Mouse (Mus musculus) thymus, postnatal 10 days (tissue): ENCODE results near the gene Fbxo4.

Experiments used
- DNase-seq, 2 experiments: peaks; one replicate each; pipeline ENCODE4 v3.0.0; 2021; ENCODE audit warnings: low spot score in 2 of 2

Gene Fbxo4

DNA sequence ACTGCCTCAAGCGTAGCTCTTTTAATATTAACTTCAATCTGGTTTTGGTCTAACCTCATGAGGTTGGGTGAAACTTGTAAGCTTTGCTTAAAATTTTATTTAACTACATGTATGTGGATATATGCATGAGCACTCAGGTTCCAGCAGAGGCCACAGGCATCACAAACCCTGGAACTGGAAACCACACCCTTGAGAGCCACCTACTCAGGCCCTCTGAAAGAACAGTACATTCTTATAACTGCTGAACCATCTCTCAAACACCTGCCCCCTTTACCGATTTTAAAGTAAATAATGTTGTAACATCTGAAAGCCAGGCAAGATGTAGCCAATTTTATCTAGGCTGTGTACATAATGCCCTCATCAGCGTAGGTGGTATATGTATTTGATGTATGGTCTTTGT lies 498 bp upstream of the Fbxo4 start:
- no peak for DNase-seq

DNA sequence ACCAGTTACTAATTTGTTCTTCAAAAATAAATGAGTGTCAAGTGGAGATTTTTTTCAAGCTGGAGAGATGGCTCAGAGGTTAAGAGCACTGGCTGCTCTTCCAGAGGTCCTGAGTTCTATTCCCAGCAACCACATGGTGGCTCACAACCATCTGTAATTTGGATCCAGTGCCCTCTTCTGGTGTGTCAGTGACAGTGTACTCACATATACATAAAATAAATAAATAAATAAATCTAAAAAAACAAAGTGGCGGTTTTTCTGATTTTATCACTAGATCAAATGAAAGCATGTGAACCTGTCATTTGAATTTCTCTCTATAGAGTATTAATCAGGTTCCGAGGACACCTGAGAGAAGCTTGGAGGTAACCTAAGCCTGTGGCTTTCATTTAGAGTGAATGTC lies 1.1 kb downstream of the Fbxo4 start:
- DNase-seq = no peak

DNA sequence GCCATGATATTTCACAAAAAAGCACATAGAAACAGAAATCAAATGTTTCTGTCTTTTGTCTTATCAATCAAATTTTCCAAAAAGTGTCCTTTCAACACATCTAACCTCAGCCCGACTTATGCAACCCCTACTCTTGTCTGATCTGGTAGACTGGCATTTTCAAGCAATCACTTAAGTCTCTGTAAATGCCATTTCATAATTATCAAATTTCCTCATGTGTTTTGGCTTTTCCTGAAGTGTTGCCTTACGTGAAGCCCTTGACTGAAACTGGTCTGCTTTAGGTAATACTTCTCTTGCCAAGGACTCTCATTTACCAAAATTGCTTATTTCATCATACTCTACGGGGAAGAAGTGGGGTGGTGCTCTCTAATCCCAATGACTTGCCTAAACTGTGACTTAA lies 6.1 kb downstream of the Fbxo4 start:
- DNase-seq = no peak

DNA sequence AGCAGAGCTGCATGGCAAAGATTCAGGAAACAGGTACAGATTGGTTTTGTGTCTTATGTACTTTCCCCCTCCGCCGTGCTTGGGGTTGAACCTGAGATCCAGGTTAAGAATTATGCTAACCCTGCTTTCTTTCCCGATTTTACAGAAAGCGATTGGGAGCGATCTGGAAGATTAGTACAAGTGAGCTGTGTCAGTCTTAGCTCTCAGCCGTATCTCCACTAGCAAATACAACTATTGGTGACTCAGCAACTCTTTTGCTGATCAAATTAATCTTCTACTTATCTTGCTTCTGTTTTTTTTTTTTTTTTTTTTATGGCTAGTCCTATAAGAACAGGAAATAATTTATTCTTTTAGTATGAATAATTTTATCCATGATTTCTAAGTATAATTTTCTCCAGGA lies 9.2 kb downstream of the Fbxo4 start:
- no peak for DNase-seq

DNA sequence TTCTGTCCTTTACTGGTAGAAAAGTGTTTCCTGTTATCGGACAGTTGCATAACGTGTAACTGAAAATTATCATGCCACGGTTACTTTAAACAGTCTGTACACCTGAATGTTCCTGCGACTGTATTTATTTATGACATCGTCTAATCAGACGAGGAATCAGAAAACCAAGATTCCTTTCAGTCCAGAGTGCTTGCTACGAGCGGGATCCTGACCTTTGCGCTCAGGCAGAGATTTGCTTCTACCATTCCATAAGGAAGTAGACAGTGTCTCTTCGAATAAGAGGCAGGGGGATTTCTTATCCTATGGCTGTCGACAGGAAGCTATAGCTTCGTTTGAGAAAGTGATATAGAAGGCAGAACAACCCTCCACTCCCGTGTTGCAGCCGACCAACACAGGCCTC lies 9.6 kb downstream of the Fbxo4 start:
- no peak for DNase-seq

DNA sequence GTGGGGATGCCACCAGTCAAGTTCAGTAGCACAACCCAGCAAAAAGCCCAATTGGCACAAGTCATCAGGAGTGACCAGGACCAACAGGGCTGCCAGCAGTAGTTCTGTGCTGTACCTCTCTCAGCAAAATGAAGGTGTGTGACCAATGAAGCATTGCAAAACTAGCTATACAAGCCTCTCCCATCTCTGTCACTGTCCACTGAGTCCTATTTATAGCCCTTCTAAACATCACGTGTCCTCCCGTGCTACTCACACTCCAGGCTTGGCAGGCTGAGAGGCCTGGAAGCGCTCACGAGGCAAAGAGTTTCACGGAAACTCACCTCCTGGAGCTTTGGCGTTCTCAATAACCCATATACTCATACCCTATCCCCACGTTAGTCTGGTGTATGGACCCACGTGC lies 17.1 kb downstream of the Fbxo4 start:
- no peak for DNase-seq

DNA sequence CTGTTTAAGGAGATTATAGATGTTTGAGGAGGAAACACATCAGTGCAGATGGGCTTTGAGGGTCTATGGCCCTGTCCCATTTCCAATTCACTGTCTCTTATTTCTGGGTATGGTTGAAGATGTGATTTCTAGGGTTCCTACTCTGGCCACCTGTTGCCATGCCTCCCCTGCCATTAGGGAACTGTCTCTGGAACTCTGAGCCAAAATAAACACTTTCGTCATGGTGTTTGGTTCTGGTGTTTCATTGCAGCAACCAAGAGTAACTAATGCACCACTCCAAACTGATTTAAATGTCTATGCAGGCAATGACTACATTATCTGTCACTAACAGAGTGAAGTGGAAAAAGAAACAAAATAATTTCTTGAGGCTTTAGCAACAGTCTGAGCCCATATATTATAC lies 19.3 kb downstream of the Fbxo4 start:
- no peak for DNase-seq

DNA sequence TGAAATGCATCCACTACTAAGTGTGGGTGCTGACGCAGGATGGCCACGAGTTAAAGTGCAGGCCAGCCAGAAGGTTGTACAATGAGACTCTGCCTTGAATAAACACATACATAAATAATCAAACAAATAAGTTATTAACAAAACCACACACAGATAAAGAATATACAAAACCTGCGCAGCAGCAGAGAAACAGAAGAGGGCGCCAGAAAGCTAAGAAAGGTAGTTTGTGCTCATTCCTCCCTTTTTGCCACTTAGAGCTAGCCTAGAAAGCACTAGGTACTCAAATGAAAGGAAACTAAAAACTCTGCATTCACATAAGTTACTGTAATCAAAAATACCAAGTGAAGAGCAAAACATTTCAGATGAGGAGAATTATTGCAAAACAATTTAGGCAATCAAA lies 21.4 kb downstream of the Fbxo4 start:
- DNase-seq = peak in 1 of 2 experiments; percentile 52

DNA sequence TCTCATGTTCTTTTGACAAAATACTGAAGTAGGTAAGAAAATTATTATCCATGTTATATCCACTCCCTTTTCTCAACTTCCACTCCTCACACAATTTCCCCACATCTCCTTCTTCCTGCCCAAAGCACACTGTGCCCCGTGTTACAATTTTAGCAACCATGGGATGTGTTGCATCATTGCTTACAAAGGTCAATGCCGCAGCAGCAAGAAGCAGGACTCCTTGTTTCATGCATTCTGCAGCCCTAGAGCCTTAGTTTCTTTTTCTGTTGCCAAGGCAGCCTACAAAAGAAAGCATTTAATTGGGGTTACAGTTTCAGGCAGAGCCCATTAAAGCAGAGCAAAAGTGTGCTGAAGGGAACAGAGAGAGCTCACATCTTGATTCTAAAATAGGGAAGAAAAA lies 24.4 kb downstream of the Fbxo4 start:
- no peak for DNase-seq

DNA sequence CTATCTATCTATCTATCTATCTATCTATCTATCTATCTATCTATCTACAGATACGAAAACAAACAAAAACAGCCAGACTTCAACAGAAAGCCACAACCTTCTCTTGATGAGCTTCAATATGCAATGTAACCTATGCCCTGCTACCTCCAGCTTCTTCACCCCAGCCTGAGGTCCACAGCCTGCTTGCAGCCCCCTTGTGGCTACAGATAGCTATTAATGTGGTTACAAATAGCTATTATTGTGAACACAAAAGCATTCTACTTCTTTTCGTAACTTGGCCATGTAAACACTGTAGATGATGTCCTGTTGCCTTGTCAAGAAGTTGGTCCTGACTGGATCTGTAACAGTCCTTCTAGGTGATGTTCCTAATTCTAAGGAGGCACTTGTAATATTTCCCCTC lies 41.2 kb downstream of the Fbxo4 start:
- DNase-seq = no peak

DNA sequence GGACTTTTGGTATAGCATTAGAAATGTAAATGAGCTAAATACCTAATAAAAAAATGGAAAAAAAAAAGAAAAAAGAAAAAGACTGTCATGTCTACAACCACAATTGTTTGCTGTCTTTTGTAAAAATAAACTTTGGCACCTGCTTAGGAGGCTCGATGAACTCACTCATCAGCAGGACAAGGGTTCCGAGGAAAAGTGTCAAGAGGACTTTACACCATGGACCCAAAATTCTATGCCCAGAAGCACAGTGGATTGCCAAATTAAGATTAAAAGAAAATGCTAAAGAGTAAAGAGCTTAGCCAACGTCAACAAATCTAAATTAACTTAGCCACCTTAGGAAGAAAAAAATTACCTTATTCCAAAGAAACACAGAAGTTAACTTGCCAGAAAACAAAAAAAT lies 43.3 kb downstream of the Fbxo4 start:
- DNase-seq = no peak

DNA sequence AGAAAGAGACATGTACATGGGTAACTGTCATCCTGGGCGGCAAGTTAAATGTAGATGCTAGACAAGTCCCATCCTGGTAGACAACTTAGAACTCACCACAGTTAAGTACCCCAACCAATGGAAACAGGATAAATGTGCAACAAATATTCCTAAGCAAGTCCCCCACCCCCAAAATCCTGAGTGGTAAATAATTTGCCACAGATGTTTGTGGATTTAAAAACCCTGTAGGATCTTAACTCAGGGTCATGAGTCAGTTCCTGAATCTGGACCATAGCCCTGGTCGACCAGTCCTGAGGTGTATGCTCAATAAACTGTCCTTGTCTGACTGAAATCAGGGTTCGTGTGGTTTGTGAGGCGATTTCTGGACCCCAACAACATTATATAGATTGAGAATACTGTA lies 45.9 kb downstream of the Fbxo4 start:
- no peak for DNase-seq

DNA sequence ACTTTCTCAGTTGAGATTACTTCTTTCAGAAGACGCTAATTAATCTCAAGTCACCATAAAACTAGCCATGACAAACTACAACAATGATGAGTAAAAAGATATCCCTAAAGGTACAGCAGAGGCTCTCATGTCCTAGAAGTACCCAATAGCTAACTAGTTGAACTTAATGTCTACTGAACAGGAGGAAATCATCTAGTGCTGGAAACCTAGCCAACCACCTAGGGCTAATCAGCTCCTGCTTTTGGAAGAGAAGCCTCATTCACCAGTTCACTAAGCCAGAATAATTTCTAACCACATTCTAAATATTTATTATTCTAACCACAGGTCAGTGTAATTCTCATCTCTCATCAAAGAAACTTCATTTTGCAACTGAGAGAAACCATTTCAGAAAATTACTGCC lies 47.4 kb downstream of the Fbxo4 start:
- no peak for DNase-seq
